Mouse (Mus musculus) stomach, postnatal 0 days (tissue): ENCODE results near the gene Hnrnpul1. TPM values are rescaled to one million over a fixed set of nuclear protein-coding genes. Genes with fewer than 3 reads are reported as not detected.

Experiments
- ATAC-seq: fragments of 200-750 bp; cut with Nextera tagmentation; 2 replicates; pipeline ENCODE4 v1.8.0; 2017; ENCODE audit not compliant: low FRiP score, low TSS enrichment
- DNase-seq: peaks from one replicate; pipeline ENCODE4 v3.0.0-alpha.2; 2016; ENCODE audit warnings: low spot score
- H3K27ac ChIP-seq: fragments of 300-500 bp; sonication (generic); replicated peaks from 2 replicates; pipeline ENCODE4 v1.5.1; 2014; ENCODE audit warnings: mild to moderate bottlenecking, control low read depth
- H3K27me3 ChIP-seq: fragments of 300-500 bp; sonication (generic); 2 replicates; pipeline ENCODE4 v1.6.1; 2014; ENCODE audit warnings: low read length; ENCODE audit not compliant: control insufficient read depth, insufficient read depth
- H3K36me3 ChIP-seq: fragments of 300-500 bp; sonication (generic); 2 replicates; pipeline ENCODE4 v1.6.1; 2014; ENCODE audit warnings: low read length, mixed read lengths; ENCODE audit not compliant: control insufficient read depth, insufficient read depth
- H3K4me1 ChIP-seq: fragments of 300-500 bp; sonication (generic); replicated peaks from 2 replicates; pipeline ENCODE4 v1.6.1; 2014; ENCODE audit warnings: antibody characterized with exemption; ENCODE audit not compliant: control insufficient read depth, insufficient read depth
- H3K4me2 ChIP-seq: fragments of 300-500 bp; sonication (generic); replicated peaks from 2 replicates; pipeline ENCODE4 v1.6.1; 2014; ENCODE audit warnings: low read depth, mild to moderate bottlenecking, control low read depth, moderate library complexity
- H3K4me3 ChIP-seq: fragments of 300-500 bp; sonication (generic); 2 replicates; pipeline ENCODE4 v1.5.1; 2014; ENCODE audit warnings: low read depth, low read length, control low read depth
- H3K9ac ChIP-seq: fragments of 300-500 bp; sonication (generic); 2 replicates; pipeline ENCODE4 v1.6.1; 2014; ENCODE audit warnings: mild to moderate bottlenecking, low read length, control low read depth, mixed read lengths
- H3K9me3 ChIP-seq: fragments of 300-500 bp; sonication (generic); 2 replicates; pipeline ENCODE4 v1.6.1; 2016; ENCODE audit warnings: low read length; ENCODE audit not compliant: control insufficient read depth
- CTCF ChIP-seq: IDR thresholded peaks from 2 replicates; pipeline ENCODE4 v1.5.1; 2016; ENCODE audit warnings: antibody characterized with exemption, low read depth, mild to moderate bottlenecking, moderate library complexity
- EP300 ChIP-seq: optimal IDR thresholded peaks from 2 replicates; pipeline ENCODE3; 2016; ENCODE audit warnings: antibody characterized with exemption
- WGBS: fragments of 180-500 bp; shearing (Covaris S2); extraction: QIAGEN DNeasy Blood & Tissue Kit; methylation state at CpG from one replicate; pipeline ENCODE4 v1.1.7; 2014; 5-methylcytosine and 5-hydroxymethylcytosine counted together
- polyA plus RNA-seq: library from polyadenylated mRNA; unstranded; fragments of >200 nt; fragmentation: Nextera tagmentation; extraction: Ambion mirVana; gene quantifications from 2 replicates; pipeline ENCODE4 v1.2.1, GENCODE M21; 2015

The Hnrnpul1 gene
- polyA plus RNA-seq, 1 experiment from 2014 or later: 27.5 TPM

- Histone ChIP-seq H3K4me1 (peaks cover 6% of the 10 kb centered on the region), H3K4me3 (peak overlapping the region; percentile 73; the same call in 1 of the 2 replicates)
- TF ChIP-seq EP300 (no peak), CTCF (no peak)
These were observed 68.6 kb downstream of the Hnrnpul1 start for GRCm38 (mm10) chr7:25685926-25686470.

GRCm38 (mm10) chr7:25684659-25685058 is 69.9 kb downstream of the Hnrnpul1 start:
- H3K9me3 ChIP-seq: no peaks in the 10 kb centered on the region
- no peak overlapping the region for H3K27ac ChIP-seq
- H3K27me3 ChIP-seq: no peaks in the 10 kb centered on the region
- ATAC-seq (no peak), DNase-seq (no peak)
- H3K4me3 ChIP-seq: no peak overlapping the region
- H3K36me3 ChIP-seq: no peaks in the 10 kb centered on the region
- H3K4me1 ChIP-seq: peaks cover 6% of the 10 kb centered on the region
- TF ChIP-seq CTCF: no peak
- no peak for TF ChIP-seq EP300
- no peak overlapping the region for H3K9ac ChIP-seq
- 88% methylated on average over 6 of the region's 6 CpGs for WGBS
- no peak overlapping the region for H3K4me2 ChIP-seq

More at GRCm38 (mm10) chr7:25685926-25686470, 68.6 kb downstream of the Hnrnpul1 start:
- Histone ChIP-seq H3K9ac (peak overlapping the region; percentile 79; the same call in 1 of the 2 replicates), H3K4me2 (peak overlapping the region; percentile 89), H3K9me3 (no peaks in the 10 kb centered on the region), H3K27me3 (no peaks in the 10 kb centered on the region), H3K36me3 (no peaks in the 10 kb centered on the region), H3K27ac (no peak overlapping the region)
- DNase-seq (no peak), ATAC-seq (no peak)
- 76% methylated on average over 21 of the region's 21 CpGs for WGBS

GRCm38 (mm10) chr7:25683474-25684180 is 70.9 kb downstream of the Hnrnpul1 start:
- WGBS: 48% methylated on average over 7 of the region's 7 CpGs
- no peaks in the 10 kb centered on the region for H3K27me3 ChIP-seq
- no peak overlapping the region for H3K27ac ChIP-seq
- ATAC-seq (no peak), DNase-seq (no peak)
- no peaks in the 10 kb centered on the region for H3K9me3 ChIP-seq
- H3K4me3 ChIP-seq: no peak overlapping the region
- no peak overlapping the region for H3K9ac ChIP-seq
- no peaks in the 10 kb centered on the region for H3K36me3 ChIP-seq
- TF ChIP-seq EP300: no peak
- no peak for TF ChIP-seq CTCF
- H3K4me1 ChIP-seq: peaks cover 6% of the 10 kb centered on the region
- no peak overlapping the region for H3K4me2 ChIP-seq

GRCm38 (mm10) chr7:25681341-25682231 is 73.0 kb downstream of the Hnrnpul1 start:
- Histone ChIP-seq H3K36me3 (no peaks in the 10 kb centered on the region), H3K9ac (no peak overlapping the region), H3K4me3 (peak overlapping the region; percentile 60), H3K4me1 (peaks cover 3% of the 10 kb centered on the region; the same call in 1 of the 2 replicates), H3K27me3 (no peaks in the 10 kb centered on the region), H3K4me2 (peak overlapping the region; percentile 60), H3K9me3 (no peaks in the 10 kb centered on the region), H3K27ac (no peak overlapping the region)
- DNase-seq (no peak), ATAC-seq (no peak)
- 55% methylated on average over 14 of the region's 15 CpGs for WGBS
- TF ChIP-seq EP300 (no peak), CTCF (no peak)

- no peaks in the 10 kb centered on the region for H3K9me3 ChIP-seq
- under 1% methylated on average over 46 of the region's 46 CpGs for WGBS
- peak within 1 kb of the TSS; percentile 83 for H3K27ac ChIP-seq
- ATAC-seq (peak; percentile 96), DNase-seq (peak; percentile 96)
- peaks cover 3% of the 10 kb centered on the region; the same call in 1 of the 2 replicates for H3K4me1 ChIP-seq
- H3K36me3 ChIP-seq: no peaks in the 10 kb centered on the region
- H3K9ac ChIP-seq: peak within 1 kb of the TSS; percentile 41; the same call in 1 of the 2 replicates
- H3K4me3 ChIP-seq: peak within 1 kb of the TSS; percentile 60
- peak within 1 kb of the TSS; percentile 60 for H3K4me2 ChIP-seq
- no peaks in the 10 kb centered on the region for H3K27me3 ChIP-seq
- TF ChIP-seq CTCF: peak; percentile 13; the same call in 1 of the 2 replicates
- no peak for TF ChIP-seq EP300
These were observed 73.9 kb downstream of the Hnrnpul1 start, which contains the start of gene B9d2 for GRCm38 (mm10) chr7:25680514-25681258. B9d2 (plus strand) TSS chr7:25680780.
